Mouse (Mus musculus) myocyte (in vitro differentiated cells): ENCODE measurements around the gene Ier5l.

Source experiments
- CEBPB ChIP-seq: IDR thresholded peaks from 2 replicates; pipeline ENCODE4 v1.6.1; 2011; ENCODE audit warnings: mild to moderate bottlenecking, moderate library complexity; ENCODE audit not compliant: poor library complexity, insufficient read depth, severe bottlenecking
- POLR2A ChIP-seq: IDR thresholded peaks from one replicate; pipeline ENCODE4 v1.6.1; 2011; ENCODE audit warnings: low read depth, mild to moderate bottlenecking, control low read depth, moderate library complexity; ENCODE audit not compliant: insufficient read length

DNA sequence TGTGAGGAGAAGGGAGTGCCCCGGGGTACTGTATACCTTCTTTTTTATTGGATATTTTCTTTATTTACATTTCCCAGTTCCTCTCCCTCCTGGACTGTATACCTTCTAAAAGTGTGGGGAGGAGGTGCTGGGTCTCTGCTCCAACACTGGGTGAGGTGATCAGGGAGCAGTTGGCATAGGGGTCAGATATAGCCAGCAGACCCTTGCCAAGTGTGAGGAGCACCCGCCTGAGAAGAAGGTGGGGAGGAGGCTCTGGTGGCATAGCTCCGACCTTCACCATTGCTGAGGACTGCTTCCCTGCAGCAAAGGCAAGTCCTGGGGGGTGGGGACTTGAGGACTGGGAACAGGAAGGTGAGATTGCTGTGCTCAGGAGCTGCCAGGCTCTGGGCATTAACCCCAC lies 22.5 kb downstream of the Ier5l start:
- no peak for TF ChIP-seq POLR2A
- no peak for TF ChIP-seq CEBPB
